Mouse (Mus musculus): ENCODE results near the gene Accsl. TPM values are rescaled to one million over a fixed set of nuclear protein-coding genes. Genes with fewer than 3 reads are reported as not detected.

Gene Accsl
- total and polyA plus RNA-seq, 3 experiments, result 0.20 TPM; not detected in 2

DNA sequence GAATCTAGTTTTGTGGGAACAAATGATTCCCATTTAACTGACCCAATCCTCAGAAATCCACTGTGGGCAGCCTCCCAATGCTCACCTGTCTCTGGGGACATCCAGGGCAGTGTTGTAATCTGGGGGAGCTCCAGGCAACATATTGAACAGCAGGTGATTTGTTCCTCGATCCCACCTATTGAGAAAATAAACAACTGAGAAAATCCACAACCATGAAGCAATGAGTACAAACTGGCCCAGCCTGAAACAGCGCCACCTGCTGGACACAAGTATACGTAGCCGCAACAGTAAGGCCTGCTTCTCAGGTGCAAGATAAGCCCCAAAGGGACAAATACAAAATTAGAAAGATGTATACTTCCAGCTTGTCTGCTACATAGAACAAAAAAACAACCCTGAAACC, 57.1 kb downstream of the Accsl start:
- TF ChIP-seq CTCF (IDR thresholded peaks at IDR 0.05) (peak; percentile 92), EP300 (IDR thresholded peaks at IDR 0.05; ENCODE audit: insufficient read depth, low read depth, low read length) (no peak)
- peak; percentile 46 to 65 for DNase-seq
- Histone ChIP-seq H3K4me1 (ENCODE audit: control insufficient read depth, insufficient read depth, low read length) (no peaks in the 10 kb centered on the region), H3K9ac (ENCODE audit: low read depth, low read length) (no peak overlapping the region), H3K79me2 (replicated peaks; ENCODE audit: control insufficient read depth, insufficient read depth, low read length) (peaks cover 2% of the 10 kb centered on the region; the same call in 1 of the 2 replicates), H3K27me3 (ENCODE audit: control insufficient read depth, insufficient read depth, low read length) (no peaks in the 10 kb centered on the region), H3K27ac (no peak overlapping the region), H3K4me3 (no peak overlapping the region), H3K36me3 (ENCODE audit: control insufficient read depth, insufficient read depth, low read length) (no peaks in the 10 kb centered on the region)
- intact Hi-C loops (cut with DNase I), result loop anchor here (10.0 kb wide), 1 partner anchor 337 kb away; no protein-coding TSS in a partner anchor
- WGBS, result 46% methylated on average over 4 of the region's 4 CpGs

DNA sequence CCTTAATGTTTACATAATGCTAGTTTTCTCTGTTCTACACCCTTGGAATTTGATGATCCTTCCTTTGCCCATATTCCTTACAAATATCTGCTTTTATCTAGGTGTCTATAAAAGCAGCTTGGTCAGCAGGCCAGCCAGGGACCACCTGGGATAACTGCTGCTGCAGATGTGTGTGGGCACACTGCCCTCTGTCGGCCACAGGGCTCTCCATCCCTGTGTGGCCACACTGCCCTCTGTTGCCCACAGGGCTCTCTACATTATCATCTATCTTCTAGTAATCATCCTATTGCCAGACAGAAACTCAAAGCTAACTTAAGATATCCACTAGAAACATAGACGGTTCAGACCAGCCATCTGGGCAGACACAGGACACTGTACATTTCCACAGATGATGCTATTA, 59.0 kb downstream of the Accsl start:
- Histone ChIP-seq H3K27me3 (ENCODE audit: control insufficient read depth, insufficient read depth, low read length) (no peaks in the 10 kb centered on the region), H3K36me3 (ENCODE audit: control insufficient read depth, insufficient read depth, low read length) (no peaks in the 10 kb centered on the region), H3K27ac (no peak overlapping the region), H3K9ac (ENCODE audit: low read depth, low read length) (no peak overlapping the region), H3K4me1 (ENCODE audit: control insufficient read depth, insufficient read depth, low read length) (no peaks in the 10 kb centered on the region), H3K4me3 (no peak overlapping the region), H3K79me2 (replicated peaks; ENCODE audit: control insufficient read depth, insufficient read depth, low read length) (peaks cover 2% of the 10 kb centered on the region; the same call in 1 of the 2 replicates)
- peak; percentile 30 to 50 for DNase-seq
- 8% methylated on average over 2 of the region's 2 CpGs for WGBS
- intact Hi-C loops (cut with DNase I), result loop anchor here (10.0 kb wide), 1 partner anchor 335 kb away; no protein-coding TSS in a partner anchor
- TF ChIP-seq CTCF (IDR thresholded peaks at IDR 0.05), result peak; percentile 96; the same call in 1 of the 2 replicates
- no peak for TF ChIP-seq EP300 (IDR thresholded peaks at IDR 0.05; ENCODE audit: insufficient read depth, low read depth, low read length)

DNA sequence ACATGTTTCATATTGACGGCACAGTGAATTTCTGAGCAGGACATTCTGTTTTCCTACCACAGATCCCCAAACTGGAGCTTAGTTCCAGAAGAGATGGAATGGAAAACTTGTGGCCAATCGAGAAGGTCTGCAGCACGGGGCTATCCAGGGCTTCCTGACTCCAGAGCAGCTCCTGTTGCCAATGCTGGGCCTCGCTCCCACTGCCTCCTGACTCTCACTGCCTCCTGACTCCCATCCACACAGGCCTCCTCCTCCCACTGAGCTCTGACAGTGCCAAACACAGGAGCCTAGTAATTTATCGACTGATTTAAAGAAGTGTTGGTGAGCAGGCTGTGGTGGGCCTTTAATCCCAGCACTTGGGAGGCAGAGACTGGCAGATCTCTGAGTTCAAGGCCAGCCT, 60.9 kb downstream of the Accsl start:
- H3K79me2 ChIP-seq (replicated peaks; ENCODE audit: control insufficient read depth, insufficient read depth, low read length), result no peaks in the 10 kb centered on the region; the same call in 1 of the 2 replicates
- TF ChIP-seq POLR2A (IDR thresholded peaks at IDR 0.05; ENCODE audit: insufficient read depth, low read depth, low read length), result no peak
- no peak for TF ChIP-seq CTCF (IDR thresholded peaks at IDR 0.05)
- TF ChIP-seq EP300 (IDR thresholded peaks at IDR 0.05; ENCODE audit: insufficient read depth, low read depth, low read length), result no peak
- no peaks in the 10 kb centered on the region for H3K27me3 ChIP-seq (ENCODE audit: control insufficient read depth, insufficient read depth, low read length)
- no peak overlapping the region for H3K9ac ChIP-seq (ENCODE audit: low read depth, low read length)
- H3K4me3 ChIP-seq, result no peak overlapping the region
- no peaks in the 10 kb centered on the region for H3K36me3 ChIP-seq (ENCODE audit: control insufficient read depth, insufficient read depth, low read length)
- intact Hi-C loops (cut with DNase I), result no loop called here
- H3K27ac ChIP-seq, result no peak overlapping the region
- no peaks in the 10 kb centered on the region for H3K4me1 ChIP-seq (ENCODE audit: control insufficient read depth, insufficient read depth, low read length)
- no peak for DNase-seq
- WGBS, result 79% methylated on average over 5 of the region's 5 CpGs

DNA sequence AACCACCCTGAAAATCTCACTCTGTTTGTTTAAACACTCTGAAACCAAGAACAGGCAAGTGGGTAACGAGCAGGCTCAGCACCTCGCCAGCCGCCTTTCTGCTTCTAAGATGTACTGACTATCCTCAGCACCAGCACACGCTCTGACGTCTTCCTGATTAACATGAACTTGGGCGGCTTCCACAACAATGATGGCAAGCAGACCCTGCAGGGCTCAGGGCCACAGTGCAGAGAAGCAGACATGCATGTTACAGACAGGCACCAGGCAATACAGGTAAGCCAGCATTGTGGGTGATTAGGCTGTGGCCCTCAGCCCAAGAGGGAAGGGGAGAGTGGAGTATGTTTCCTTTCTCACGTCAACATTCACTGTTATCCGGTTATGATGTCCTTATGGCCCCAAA, 61.5 kb downstream of the Accsl start:
- Histone ChIP-seq H3K9ac (ENCODE audit: low read depth, low read length) (no peak overlapping the region), H3K36me3 (ENCODE audit: control insufficient read depth, insufficient read depth, low read length) (no peaks in the 10 kb centered on the region), H3K4me1 (ENCODE audit: control insufficient read depth, insufficient read depth, low read length) (no peaks in the 10 kb centered on the region), H3K27me3 (ENCODE audit: control insufficient read depth, insufficient read depth, low read length) (no peaks in the 10 kb centered on the region), H3K4me3 (no peak overlapping the region), H3K27ac (no peak overlapping the region), H3K79me2 (replicated peaks; ENCODE audit: control insufficient read depth, insufficient read depth, low read length) (no peaks in the 10 kb centered on the region; the same call in 1 of the 2 replicates)
- intact Hi-C loops (cut with DNase I), result no loop called here
- 80% methylated on average over 8 of the region's 8 CpGs for WGBS
- TF ChIP-seq POLR2A (IDR thresholded peaks at IDR 0.05; ENCODE audit: insufficient read depth, low read depth, low read length), result no peak
- no peak for TF ChIP-seq EP300 (IDR thresholded peaks at IDR 0.05; ENCODE audit: insufficient read depth, low read depth, low read length)
- TF ChIP-seq CTCF (IDR thresholded peaks at IDR 0.05), result no peak
- no peak for DNase-seq

DNA sequence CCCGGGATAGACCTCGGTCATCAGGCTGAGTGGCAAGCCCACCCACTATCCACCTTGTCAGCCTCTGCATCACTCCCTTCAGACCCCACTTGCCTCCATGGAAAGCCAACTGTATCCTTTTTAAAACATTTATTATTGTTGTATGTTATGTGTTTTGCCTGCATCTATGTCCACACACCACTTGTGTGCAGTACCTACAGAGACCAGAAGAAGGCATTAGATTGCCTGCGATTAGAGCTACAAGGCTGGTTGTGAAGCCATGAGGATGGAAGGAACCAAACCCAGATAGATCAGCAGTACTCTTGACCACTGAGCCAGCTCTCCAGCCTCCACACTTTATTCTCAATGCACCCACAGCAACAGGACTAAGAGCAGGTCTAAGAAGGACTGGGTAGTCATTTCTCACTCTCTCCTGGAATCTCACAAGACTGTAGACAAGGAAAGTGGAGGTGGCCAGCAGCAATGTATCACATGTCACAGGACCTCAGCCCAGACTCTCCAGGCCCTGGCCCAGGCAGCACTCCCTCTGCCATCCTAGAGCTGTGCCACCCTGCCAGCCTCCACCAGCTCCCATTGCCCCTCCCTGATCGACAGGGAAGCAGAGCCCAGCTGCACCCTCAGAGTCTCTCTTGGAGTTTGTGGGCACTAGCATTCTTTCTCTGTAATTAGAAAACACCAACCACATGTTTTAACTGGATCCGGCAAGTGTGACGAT, 62.3 kb downstream of the Accsl start:
- DNase-seq, result no peak
- WGBS, result 94% methylated on average over 6 of the region's 6 CpGs
- H3K79me2 ChIP-seq (replicated peaks; ENCODE audit: control insufficient read depth, insufficient read depth, low read length), result no peaks in the 10 kb centered on the region; the same call in 1 of the 2 replicates
- no peak overlapping the region for H3K4me3 ChIP-seq
- no peak for TF ChIP-seq EP300 (IDR thresholded peaks at IDR 0.05; ENCODE audit: insufficient read depth, low read depth, low read length)
- TF ChIP-seq CTCF (IDR thresholded peaks at IDR 0.05), result no peak
- TF ChIP-seq POLR2A (IDR thresholded peaks at IDR 0.05; ENCODE audit: insufficient read depth, low read depth, low read length), result no peak
- no peak overlapping the region for H3K27ac ChIP-seq
- no peaks in the 10 kb centered on the region for H3K36me3 ChIP-seq (ENCODE audit: control insufficient read depth, insufficient read depth, low read length)
- intact Hi-C loops (cut with DNase I), result no loop called here
- no peaks in the 10 kb centered on the region for H3K4me1 ChIP-seq (ENCODE audit: control insufficient read depth, insufficient read depth, low read length)
- H3K27me3 ChIP-seq (ENCODE audit: control insufficient read depth, insufficient read depth, low read length), result no peaks in the 10 kb centered on the region
- H3K9ac ChIP-seq (ENCODE audit: low read depth, low read length), result no peak overlapping the region

DNA sequence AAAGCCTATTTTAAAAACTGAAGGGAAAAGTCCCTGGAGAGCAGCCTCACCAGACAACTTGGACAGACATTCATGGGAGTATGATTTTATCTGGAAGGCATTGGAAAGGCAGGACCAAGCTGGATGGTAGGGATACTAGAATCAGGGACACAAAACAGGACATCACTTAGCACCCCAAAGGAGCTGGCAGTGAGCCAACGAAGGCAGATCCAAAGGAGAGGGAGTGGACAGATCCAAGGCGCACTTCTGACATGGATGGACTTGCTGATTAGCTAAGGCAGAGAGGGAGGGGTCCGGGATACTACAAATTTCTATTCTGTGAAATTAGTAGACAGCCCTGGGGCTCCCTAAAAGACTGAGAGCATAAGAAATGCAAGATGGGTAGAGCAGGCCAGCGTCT, 63.4 kb downstream of the Accsl start:
- no peak overlapping the region for H3K9ac ChIP-seq (ENCODE audit: low read depth, low read length)
- TF ChIP-seq CTCF (IDR thresholded peaks at IDR 0.05) (no peak), POLR2A (IDR thresholded peaks at IDR 0.05; ENCODE audit: insufficient read depth, low read depth, low read length) (no peak), EP300 (IDR thresholded peaks at IDR 0.05; ENCODE audit: insufficient read depth, low read depth, low read length) (no peak)
- no peaks in the 10 kb centered on the region; the same call in 1 of the 2 replicates for H3K79me2 ChIP-seq (replicated peaks; ENCODE audit: control insufficient read depth, insufficient read depth, low read length)
- no peaks in the 10 kb centered on the region for H3K27me3 ChIP-seq (ENCODE audit: control insufficient read depth, insufficient read depth, low read length)
- 76% methylated on average over 4 of the region's 4 CpGs for WGBS
- no peaks in the 10 kb centered on the region for H3K36me3 ChIP-seq (ENCODE audit: control insufficient read depth, insufficient read depth, low read length)
- DNase-seq, result no peak
- H3K4me3 ChIP-seq, result no peak overlapping the region
- H3K4me1 ChIP-seq (ENCODE audit: control insufficient read depth, insufficient read depth, low read length), result no peaks in the 10 kb centered on the region
- no peak overlapping the region for H3K27ac ChIP-seq
- intact Hi-C loops (cut with DNase I), result no loop called here

Other genes with a start within 250 kb of the Accsl start
- gene Alx4, start 226.8 kb downstream of the Accsl start, total RNA-seq (2021), result under 1 TPM; 0.31 to 0.34 TPM
- gene Alx4, start 226.8 kb downstream of the Accsl start, polyA plus RNA-seq (2012; rRNA removed), result 0.15 and 0.29 TPM in 2 replicates
- gene Ext2, start 46.6 kb downstream of the Accsl start, total RNA-seq (2021), result 10 to 100 TPM; 43.8 to 44.0 TPM
- gene Ext2, start 46.6 kb downstream of the Accsl start, polyA plus RNA-seq (2012; rRNA removed), result 28.9 and 36.9 TPM in 2 replicates
- gene Accs, start 19.2 kb downstream of the Accsl start, total RNA-seq (2021), result 1 to 10 TPM; 4.1 to 4.5 TPM
- gene Accs, start 19.2 kb downstream of the Accsl start, polyA plus RNA-seq (2012; rRNA removed), result 10.5 and 10.7 TPM in 2 replicates
- 10 to 100 TPM in 1 of 2 experiments, 1 to 10 TPM in 1; 9.4 to 12.4 TPM for gene Gm13889, start 88.0 kb upstream of the Accsl start, total RNA-seq (2021)
- gene Gm13889, start 88.0 kb upstream of the Accsl start, polyA plus RNA-seq (2012; rRNA removed), result 5.7 and 8.3 TPM in 2 replicates
- gene Gm27027, start 127.2 kb upstream of the Accsl start, total RNA-seq (2021), result not detected
- not detected in 2 replicates for gene Gm27027, start 127.2 kb upstream of the Accsl start, polyA plus RNA-seq (2012; rRNA removed)
- 10 to 100 TPM; 47.5 to 53.5 TPM for gene Alkbh3, start 141.7 kb upstream of the Accsl start, total RNA-seq (2021)
- 54.3 and 73.2 TPM in 2 replicates for gene Alkbh3, start 141.7 kb upstream of the Accsl start, polyA plus RNA-seq (2012; rRNA removed)